Mouse (Mus musculus) stomach, embryonic 14.5 days (tissue): Measurements from ENCODE around the gene Aipl1. TPM values are rescaled to one million over a fixed set of nuclear protein-coding genes. Genes with fewer than 3 reads are reported as not detected.
A peak's percentile ranks its signal among the peaks of the same experiment; 100 is the strongest.

ENCODE experiments used
- ATAC-seq: fragments of 200-750 bp; cut with Nextera tagmentation; 2 replicates; pipeline ENCODE4 v1.8.0; 2017; ENCODE audit warnings: low read depth, moderate TSS enrichment; ENCODE audit not compliant: insufficient number of reproducible peaks, insufficient read depth, low FRiP score
- H3K27ac ChIP-seq: fragments of 300-500 bp; sonication (generic); 2 replicates; pipeline ENCODE4 v1.5.1; 2014; ENCODE audit warnings: mild to moderate bottlenecking, low read length, moderate library complexity, mixed read lengths
- H3K27me3 ChIP-seq: fragments of 300-500 bp; sonication (generic); 2 replicates; pipeline ENCODE4 v1.6.1; 2014; ENCODE audit warnings: low read length, control low read depth, mixed read lengths; ENCODE audit not compliant: control insufficient read depth, insufficient read depth
- H3K36me3 ChIP-seq: fragments of 300-500 bp; sonication (generic); 2 replicates; pipeline ENCODE4 v1.6.1; 2014; ENCODE audit warnings: mild to moderate bottlenecking, control low read depth, low read length, moderate library complexity, mixed read lengths; ENCODE audit not compliant: control insufficient read depth, insufficient read depth
- H3K4me1 ChIP-seq: fragments of 300-500 bp; sonication (generic); 2 replicates; pipeline ENCODE4 v1.6.1; 2014; ENCODE audit warnings: low read length, control low read depth, mixed read lengths; ENCODE audit not compliant: control insufficient read depth, insufficient read depth
- H3K4me2 ChIP-seq: fragments of 300-500 bp; sonication (generic); replicated peaks from 2 replicates; pipeline ENCODE4 v1.6.1; 2014; ENCODE audit warnings: low read depth, low read length, control low read depth
- H3K4me3 ChIP-seq: fragments of 300-500 bp; sonication (generic); 2 replicates; pipeline ENCODE4 v1.5.1; 2014; ENCODE audit warnings: low read depth, low read length, control low read depth
- H3K9ac ChIP-seq: fragments of 300-500 bp; sonication (generic); replicated peaks from 2 replicates; pipeline ENCODE4 v1.6.1; 2014; ENCODE audit warnings: low read depth, mild to moderate bottlenecking, control low read depth, low read length, moderate library complexity, mixed read lengths
- H3K9me3 ChIP-seq: fragments of 300-500 bp; sonication (generic); 2 replicates; pipeline ENCODE4 v1.6.1; 2016; ENCODE audit warnings: low read depth, low read length, control low read depth; ENCODE audit not compliant: control insufficient read depth
- WGBS: fragments of 180-500 bp; shearing (Covaris S2); extraction: QIAGEN DNeasy Blood & Tissue Kit; methylation state at CpG from one replicate; pipeline ENCODE4 v1.1.7; 2014; 5-methylcytosine and 5-hydroxymethylcytosine counted together
- polyA plus RNA-seq: library from polyadenylated mRNA; unstranded; fragments of >200 nt; fragmentation: Nextera tagmentation; extraction: Ambion mirVana; gene quantifications from 2 replicates; pipeline ENCODE4 v1.2.1, GENCODE M21; 2014

Aipl1 gene
- polyA plus RNA-seq, 1 experiment from 2014 or later: not detected

- no peak overlapping the region for H3K27ac ChIP-seq
- H3K27me3 ChIP-seq: no peaks in the 10 kb centered on the region
- no peak for ATAC-seq
- no peak overlapping the region for H3K4me3 ChIP-seq
- H3K4me2 ChIP-seq: no peak overlapping the region
- H3K4me1 ChIP-seq: 0 out of 2 replicates have a peak, but pooled peaks cover 3% of the 10 kb centered on the region
- 67% methylated on average over 3 of the region's 3 CpGs for WGBS
- no peaks in the 10 kb centered on the region for H3K9me3 ChIP-seq
- H3K36me3 ChIP-seq: no peaks in the 10 kb centered on the region
- no peak overlapping the region for H3K9ac ChIP-seq
Measured at GRCm38 (mm10) chr11:72057166-72057565, 19.9 kb upstream of the Aipl1 start.

- H3K9me3 ChIP-seq: no peaks in the 10 kb centered on the region
- no peak overlapping the region for H3K4me2 ChIP-seq
- H3K4me3 ChIP-seq: no peak overlapping the region
- WGBS: 15% methylated on average over 2 of the region's 2 CpGs
- no peak overlapping the region for H3K9ac ChIP-seq
- 0 out of 2 replicates have a peak, but pooled peaks cover 7% of the 10 kb centered on the region for H3K4me1 ChIP-seq
- no peak for ATAC-seq
- H3K27ac ChIP-seq: no peak overlapping the region
- no peaks in the 10 kb centered on the region for H3K36me3 ChIP-seq
- no peaks in the 10 kb centered on the region for H3K27me3 ChIP-seq
Measured at GRCm38 (mm10) chr11:72055176-72055575, 17.9 kb upstream of the Aipl1 start.

GRCm38 (mm10) chr11:72052636-72053035 is 15.3 kb upstream of the Aipl1 start:
- H3K27ac ChIP-seq: no peak overlapping the region
- 0 out of 2 replicates have a peak, but pooled peaks cover 7% of the 10 kb centered on the region for H3K4me1 ChIP-seq
- H3K9me3 ChIP-seq: no peaks in the 10 kb centered on the region
- no peak overlapping the region for H3K4me2 ChIP-seq
- H3K36me3 ChIP-seq: no peaks in the 10 kb centered on the region
- H3K4me3 ChIP-seq: no peak overlapping the region
- no peaks in the 10 kb centered on the region for H3K27me3 ChIP-seq
- ATAC-seq: no peak
- 20% methylated on average over 5 of the region's 5 CpGs for WGBS
- H3K9ac ChIP-seq: no peak overlapping the region

GRCm38 (mm10) chr11:72052221-72052620 is 14.9 kb upstream of the Aipl1 start:
- Histone ChIP-seq H3K36me3 (no peaks in the 10 kb centered on the region), H3K4me2 (no peak overlapping the region), H3K27me3 (no peaks in the 10 kb centered on the region), H3K4me1 (0 out of 2 replicates have a peak, but pooled peaks cover 7% of the 10 kb centered on the region), H3K27ac (no peak overlapping the region), H3K9ac (no peak overlapping the region), H3K9me3 (no peaks in the 10 kb centered on the region), H3K4me3 (no peak overlapping the region)
- no peak for ATAC-seq
- WGBS: 63% methylated on average over 3 of the region's 3 CpGs

GRCm38 (mm10) chr11:72050895-72051858 is 13.9 kb upstream of the Aipl1 start:
- Histone ChIP-seq H3K36me3 (peaks cover 2% of the 10 kb centered on the region), H3K27me3 (no peaks in the 10 kb centered on the region), H3K4me3 (peak overlapping the region; percentile 38), H3K9ac (peak overlapping the region; percentile 40; the same call in 1 of the 2 replicates), H3K4me2 (peak overlapping the region; percentile 86), H3K4me1 (0 out of 2 replicates have a peak, but pooled peaks cover 7% of the 10 kb centered on the region), H3K9me3 (no peaks in the 10 kb centered on the region), H3K27ac (no peak overlapping the region)
- ATAC-seq: peak; percentile 56
- WGBS: 2% methylated on average over 45 of the region's 45 CpGs

GRCm38 (mm10) chr11:72050168-72050894 is 13.0 kb upstream of the Aipl1 start:
- Histone ChIP-seq H3K36me3 (peaks cover 7% of the 10 kb centered on the region), H3K4me3 (peak overlapping the region; percentile 38), H3K9ac (peak overlapping the region; percentile 40; the same call in 1 of the 2 replicates), H3K9me3 (no peaks in the 10 kb centered on the region), H3K27ac (no peak overlapping the region), H3K27me3 (no peaks in the 10 kb centered on the region), H3K4me2 (peak overlapping the region; percentile 86), H3K4me1 (0 out of 2 replicates have a peak, but pooled peaks cover 7% of the 10 kb centered on the region)
- 16% methylated on average over 14 of the region's 14 CpGs for WGBS
- ATAC-seq: no peak

- H3K4me2 ChIP-seq: no peak overlapping the region
- no peaks in the 10 kb centered on the region for H3K27me3 ChIP-seq
- peaks cover 6% of the 10 kb centered on the region; the same call in 1 of the 2 replicates for H3K4me1 ChIP-seq
- no peaks in the 10 kb centered on the region for H3K9me3 ChIP-seq
- no peak for ATAC-seq
- no peak overlapping the region for H3K4me3 ChIP-seq
- 73% methylated on average over 8 of the region's 8 CpGs for WGBS
- H3K9ac ChIP-seq: no peak overlapping the region
- H3K36me3 ChIP-seq: peaks cover 13% of the 10 kb centered on the region
- no peak overlapping the region for H3K27ac ChIP-seq
Measured at GRCm38 (mm10) chr11:72049171-72049759, 12.0 kb upstream of the Aipl1 start.

GRCm38 (mm10) chr11:72048730-72049129 is 11.4 kb upstream of the Aipl1 start:
- no peak overlapping the region for H3K27ac ChIP-seq
- H3K9ac ChIP-seq: no peak overlapping the region
- H3K36me3 ChIP-seq: peaks cover 13% of the 10 kb centered on the region
- 71% methylated on average over 6 of the region's 6 CpGs for WGBS
- no peaks in the 10 kb centered on the region for H3K9me3 ChIP-seq
- H3K27me3 ChIP-seq: no peaks in the 10 kb centered on the region
- ATAC-seq: no peak
- H3K4me1 ChIP-seq: peaks cover 12% of the 10 kb centered on the region
- no peak overlapping the region for H3K4me2 ChIP-seq
- no peak overlapping the region for H3K4me3 ChIP-seq
